Mouse (Mus musculus): ENCODE data around the gene Rapsn. TPM values are rescaled to one million over a fixed set of nuclear protein-coding genes. Genes with fewer than 3 reads are reported as not detected.

Rapsn gene
- polyA plus RNA-seq, 1 experiment from 2014 or later: 4.4 TPM

DNA sequence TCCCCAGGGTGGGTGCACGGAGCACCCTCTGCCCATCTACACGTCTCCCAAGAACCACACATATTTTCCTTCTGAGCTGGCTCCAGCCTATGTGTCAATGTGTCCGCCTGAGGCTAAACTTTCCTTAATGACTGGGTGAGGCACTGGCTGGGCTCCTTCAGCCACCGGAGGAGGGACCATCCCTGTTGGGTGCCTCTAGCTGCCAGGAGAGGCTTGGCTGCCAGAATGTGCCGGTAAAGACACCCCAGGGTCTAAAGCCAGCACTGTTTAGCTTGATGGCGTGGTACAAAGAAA is 33.4 kb downstream of the Rapsn start:
- no peaks in the 10 kb centered on the region for H3K27me3 ChIP-seq (ENCODE audit: control insufficient read depth, insufficient read depth, low read length)
- ATAC-seq (ENCODE audit: insufficient number of reproducible peaks, low FRiP score, low TSS enrichment, low read depth) (no peak), DNase-seq (ENCODE audit: low spot score) (no peak)
- H3K4me1 ChIP-seq (ENCODE audit: control insufficient read depth, insufficient read depth, low read length): peaks cover 15% of the 10 kb centered on the region
- no peak overlapping the region for H3K27ac ChIP-seq (replicated peaks; ENCODE audit: low read depth, low read length)
- H3K9ac ChIP-seq (ENCODE audit: low read length): 0 out of 2 replicates have a peak overlapping the region, but pooled peaks have one; percentile 38
- H3K4me2 ChIP-seq (ENCODE audit: low read depth, severe bottlenecking): peak overlapping the region; percentile 88
- H3K36me3 ChIP-seq (ENCODE audit: control insufficient read depth, insufficient read depth, low read length): peaks cover 11% of the 10 kb centered on the region
- H3K9me3 ChIP-seq (ENCODE audit: control insufficient read depth, low read length): no peaks in the 10 kb centered on the region
- peak overlapping the region; percentile 58; the same call in 1 of the 2 replicates for H3K4me3 ChIP-seq (ENCODE audit: low read depth, low read length)
- 48% methylated on average over 6 of the region's 6 CpGs for WGBS

DNA sequence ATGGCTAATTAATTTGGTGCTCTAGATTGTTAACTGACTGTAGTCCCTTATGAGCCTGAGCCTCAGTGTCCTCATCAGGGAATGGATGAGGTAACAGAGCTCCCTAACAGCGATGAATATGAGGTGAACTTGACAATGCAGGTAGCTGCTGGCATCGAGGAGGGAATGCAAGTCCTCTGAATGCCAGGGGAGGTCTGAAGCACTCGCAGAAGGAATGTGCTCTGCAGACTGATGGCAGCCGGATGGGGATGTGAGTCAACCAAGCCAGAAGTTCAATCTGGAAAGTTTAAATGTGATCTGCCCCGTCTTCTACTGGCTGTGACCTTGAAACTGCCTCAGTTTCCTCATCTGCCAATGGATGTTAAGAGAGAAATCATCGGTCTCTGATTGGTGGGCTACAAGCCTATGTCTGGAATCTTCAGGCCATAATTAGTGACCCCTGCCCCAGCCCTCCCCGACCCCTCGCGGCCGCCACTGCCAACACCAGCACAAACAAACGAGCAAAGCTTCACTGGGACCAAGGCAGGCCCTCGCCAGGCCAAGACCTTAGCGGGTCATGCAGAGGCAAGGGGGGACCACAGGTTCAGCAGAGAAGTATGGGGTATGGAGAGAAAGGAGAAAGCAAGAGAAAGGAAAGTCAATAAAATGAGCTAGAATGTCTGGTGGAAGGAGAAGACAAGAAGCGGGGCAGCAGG is 34.0 kb downstream of the Rapsn start:
- H3K27me3 ChIP-seq (ENCODE audit: control insufficient read depth, insufficient read depth, low read length): no peaks in the 10 kb centered on the region
- no peak for ATAC-seq (ENCODE audit: insufficient number of reproducible peaks, low FRiP score, low TSS enrichment, low read depth)

DNA sequence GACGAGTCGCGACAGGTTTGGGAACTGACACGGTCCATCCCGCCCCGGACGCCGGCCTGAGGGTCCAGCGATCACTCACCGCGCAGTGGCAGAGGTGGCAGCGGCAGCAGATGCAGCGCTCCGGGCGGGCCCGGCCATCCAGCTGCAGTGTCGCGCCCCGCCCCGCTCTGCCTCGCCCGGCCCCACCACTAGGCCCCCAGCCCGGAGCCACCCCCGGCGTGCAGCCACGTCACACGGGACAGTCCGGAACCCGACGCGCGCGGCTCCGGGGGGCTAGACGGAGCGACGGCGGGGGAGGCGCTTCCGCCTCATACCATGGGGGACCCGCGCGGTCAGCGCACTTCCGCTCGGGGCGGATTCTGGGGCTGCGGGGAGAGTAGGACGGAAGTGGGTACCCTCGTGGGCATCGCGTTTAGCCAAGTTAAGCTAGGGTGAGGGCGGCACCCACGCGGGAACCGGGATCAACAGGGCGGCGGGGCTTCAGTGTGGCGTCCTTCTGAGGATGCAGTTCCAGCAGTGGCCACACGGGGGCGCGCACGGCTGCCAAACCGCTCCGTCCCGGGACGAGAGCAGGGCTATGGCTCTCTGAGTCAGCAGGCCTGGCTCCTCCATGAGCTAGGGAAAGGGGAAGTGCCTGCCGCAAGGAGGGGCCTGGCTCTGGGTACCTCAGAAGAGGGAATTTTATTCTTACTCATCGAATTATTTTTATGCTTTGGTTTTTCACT is 34.8 kb downstream of the Rapsn start, which contains the start of gene Slc39a13:
Gene Slc39a13, minus strand, starts transcription at position 342 of the 725 bp plus-strand sequence.
- peak within 1 kb of the TSS; percentile 58 for H3K4me3 ChIP-seq (ENCODE audit: low read depth, low read length)
- WGBS: under 1% methylated on average over 56 of the region's 69 CpGs
- peaks cover 4% of the 10 kb centered on the region for H3K36me3 ChIP-seq (ENCODE audit: control insufficient read depth, insufficient read depth, low read length)
- ATAC-seq (ENCODE audit: insufficient number of reproducible peaks, low FRiP score, low TSS enrichment, low read depth) (peak; percentile 93), DNase-seq (ENCODE audit: low spot score) (peak; percentile 98)
- H3K4me2 ChIP-seq (ENCODE audit: low read depth, severe bottlenecking): peak within 1 kb of the TSS; percentile 88
- H3K9ac ChIP-seq (ENCODE audit: low read length): peak within 1 kb of the TSS; percentile 63
- H3K9me3 ChIP-seq (ENCODE audit: control insufficient read depth, low read length): no peaks in the 10 kb centered on the region
- no peaks in the 10 kb centered on the region for H3K27me3 ChIP-seq (ENCODE audit: control insufficient read depth, insufficient read depth, low read length)
- peaks cover 15% of the 10 kb centered on the region for H3K4me1 ChIP-seq (ENCODE audit: control insufficient read depth, insufficient read depth, low read length)
- peak within 1 kb of the TSS; percentile 68 for H3K27ac ChIP-seq (replicated peaks; ENCODE audit: low read depth, low read length)

More for the DNA sequence above, 34.0 kb downstream of the Rapsn start:
- peak overlapping the region; percentile 58 for H3K4me3 ChIP-seq (ENCODE audit: low read depth, low read length)
- H3K9ac ChIP-seq (ENCODE audit: low read length): peak overlapping the region; percentile 63
- H3K36me3 ChIP-seq (ENCODE audit: control insufficient read depth, insufficient read depth, low read length): peaks cover 5% of the 10 kb centered on the region
- 10% methylated on average over 14 of the region's 14 CpGs for WGBS
- peak overlapping the region; percentile 68; the same call in 1 of the 2 replicates for H3K27ac ChIP-seq (replicated peaks; ENCODE audit: low read depth, low read length)
- H3K4me1 ChIP-seq (ENCODE audit: control insufficient read depth, insufficient read depth, low read length): peaks cover 15% of the 10 kb centered on the region
- H3K9me3 ChIP-seq (ENCODE audit: control insufficient read depth, low read length): no peaks in the 10 kb centered on the region
- peak; percentile 43 for DNase-seq (ENCODE audit: low spot score)
- peak overlapping the region; percentile 88 for H3K4me2 ChIP-seq (ENCODE audit: low read depth, severe bottlenecking)

DNA sequence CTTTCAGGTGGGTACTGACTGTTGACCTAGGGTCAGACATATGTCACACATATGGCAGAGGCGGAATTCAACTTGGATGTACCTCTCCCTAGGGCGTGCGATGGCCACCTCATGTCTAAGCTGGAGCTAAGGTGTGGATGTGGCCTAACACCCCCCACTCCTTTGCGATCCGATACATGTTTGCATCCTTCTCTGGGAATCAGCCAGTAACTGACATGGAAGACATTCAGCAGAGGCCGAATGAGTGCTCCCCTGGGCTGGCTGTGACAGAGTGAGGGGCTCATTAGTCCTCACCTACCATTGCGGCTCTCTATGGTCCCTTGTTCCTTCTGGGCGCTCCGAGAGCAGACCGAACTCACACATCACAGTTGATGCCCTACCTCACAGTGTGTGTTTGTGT is 35.6 kb downstream of the Rapsn start:
- Histone ChIP-seq H3K4me2 (ENCODE audit: low read depth, severe bottlenecking) (peak overlapping the region; percentile 88), H3K27ac (replicated peaks; ENCODE audit: low read depth, low read length) (peak overlapping the region; percentile 68), H3K4me1 (ENCODE audit: control insufficient read depth, insufficient read depth, low read length) (peaks cover 15% of the 10 kb centered on the region), H3K36me3 (ENCODE audit: control insufficient read depth, insufficient read depth, low read length) (peaks cover 4% of the 10 kb centered on the region), H3K9me3 (ENCODE audit: control insufficient read depth, low read length) (no peaks in the 10 kb centered on the region), H3K27me3 (ENCODE audit: control insufficient read depth, insufficient read depth, low read length) (no peaks in the 10 kb centered on the region), H3K4me3 (ENCODE audit: low read depth, low read length) (peak overlapping the region; percentile 58; the same call in 1 of the 2 replicates), H3K9ac (ENCODE audit: low read length) (peak overlapping the region; percentile 63)
- ATAC-seq (ENCODE audit: insufficient number of reproducible peaks, low FRiP score, low TSS enrichment, low read depth): peak; percentile 12; the same call in 1 of the 2 replicates
- DNase-seq (ENCODE audit: low spot score): peak; percentile 32
- WGBS: 81% methylated on average over 10 of the region's 10 CpGs

DNA sequence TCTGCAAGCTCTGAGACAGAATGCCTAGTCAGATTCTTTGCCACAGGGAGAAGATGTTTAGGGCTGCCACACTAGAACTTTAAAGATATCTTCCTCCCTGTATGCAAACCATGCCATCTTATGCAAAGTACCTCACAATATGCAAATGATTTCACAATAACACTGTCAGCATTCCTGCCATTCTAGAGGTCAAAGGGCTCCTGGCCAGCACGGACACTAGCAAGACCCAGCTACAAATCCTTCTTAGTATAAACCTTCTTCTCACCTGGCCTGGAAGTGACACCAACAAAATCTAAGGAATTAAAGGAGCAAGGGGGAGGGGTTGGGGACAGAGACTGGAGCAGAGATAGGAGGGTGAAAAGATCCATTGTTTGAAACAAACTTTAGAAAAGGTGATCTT is 36.7 kb downstream of the Rapsn start:
- H3K36me3 ChIP-seq (ENCODE audit: control insufficient read depth, insufficient read depth, low read length): peaks cover 2% of the 10 kb centered on the region
- H3K4me1 ChIP-seq (ENCODE audit: control insufficient read depth, insufficient read depth, low read length): peaks cover 15% of the 10 kb centered on the region
- no peak overlapping the region for H3K9ac ChIP-seq (ENCODE audit: low read length)
- no peaks in the 10 kb centered on the region for H3K9me3 ChIP-seq (ENCODE audit: control insufficient read depth, low read length)
- no peak for ATAC-seq (ENCODE audit: insufficient number of reproducible peaks, low FRiP score, low TSS enrichment, low read depth)
- H3K4me2 ChIP-seq (ENCODE audit: low read depth, severe bottlenecking): no peak overlapping the region
- DNase-seq (ENCODE audit: low spot score): no peak
- WGBS: 24% methylated on average over 1 of the region's 1 CpGs
- H3K27ac ChIP-seq (replicated peaks; ENCODE audit: low read depth, low read length): no peak overlapping the region
- no peaks in the 10 kb centered on the region for H3K27me3 ChIP-seq (ENCODE audit: control insufficient read depth, insufficient read depth, low read length)
- no peak overlapping the region for H3K4me3 ChIP-seq (ENCODE audit: low read depth, low read length)

DNA sequence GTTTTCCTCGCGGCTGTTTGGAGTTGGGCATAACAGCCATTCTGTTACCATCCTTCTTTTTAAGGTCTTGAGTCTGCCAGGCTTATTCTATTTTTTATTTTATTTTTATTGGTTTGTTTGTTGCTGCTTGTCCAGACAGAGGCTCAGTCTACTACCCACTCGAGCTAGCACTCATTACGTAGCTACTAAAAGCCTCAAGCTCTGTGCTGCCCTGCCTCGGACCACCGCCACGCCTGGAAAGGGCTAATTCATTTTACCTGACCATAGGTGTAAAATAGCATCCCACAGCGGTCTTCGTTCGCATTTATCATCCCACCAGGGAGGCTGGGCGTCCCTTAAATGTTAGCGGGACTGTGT is 42.5 kb downstream of the Rapsn start:
- Histone ChIP-seq H3K9me3 (ENCODE audit: control insufficient read depth, low read length) (no peaks in the 10 kb centered on the region), H3K27me3 (ENCODE audit: control insufficient read depth, insufficient read depth, low read length) (no peaks in the 10 kb centered on the region), H3K27ac (replicated peaks; ENCODE audit: low read depth, low read length) (no peak overlapping the region), H3K4me3 (ENCODE audit: low read depth, low read length) (peak overlapping the region; percentile 42; the same call in 1 of the 2 replicates), H3K9ac (ENCODE audit: low read length) (no peak overlapping the region), H3K4me2 (ENCODE audit: low read depth, severe bottlenecking) (peak overlapping the region; percentile 89), H3K36me3 (ENCODE audit: control insufficient read depth, insufficient read depth, low read length) (no peaks in the 10 kb centered on the region), H3K4me1 (ENCODE audit: control insufficient read depth, insufficient read depth, low read length) (no peaks in the 10 kb centered on the region)
- DNase-seq (ENCODE audit: low spot score) (no peak), ATAC-seq (ENCODE audit: insufficient number of reproducible peaks, low FRiP score, low TSS enrichment, low read depth) (no peak)
- 15% methylated on average over 12 of the region's 12 CpGs for WGBS

DNA sequence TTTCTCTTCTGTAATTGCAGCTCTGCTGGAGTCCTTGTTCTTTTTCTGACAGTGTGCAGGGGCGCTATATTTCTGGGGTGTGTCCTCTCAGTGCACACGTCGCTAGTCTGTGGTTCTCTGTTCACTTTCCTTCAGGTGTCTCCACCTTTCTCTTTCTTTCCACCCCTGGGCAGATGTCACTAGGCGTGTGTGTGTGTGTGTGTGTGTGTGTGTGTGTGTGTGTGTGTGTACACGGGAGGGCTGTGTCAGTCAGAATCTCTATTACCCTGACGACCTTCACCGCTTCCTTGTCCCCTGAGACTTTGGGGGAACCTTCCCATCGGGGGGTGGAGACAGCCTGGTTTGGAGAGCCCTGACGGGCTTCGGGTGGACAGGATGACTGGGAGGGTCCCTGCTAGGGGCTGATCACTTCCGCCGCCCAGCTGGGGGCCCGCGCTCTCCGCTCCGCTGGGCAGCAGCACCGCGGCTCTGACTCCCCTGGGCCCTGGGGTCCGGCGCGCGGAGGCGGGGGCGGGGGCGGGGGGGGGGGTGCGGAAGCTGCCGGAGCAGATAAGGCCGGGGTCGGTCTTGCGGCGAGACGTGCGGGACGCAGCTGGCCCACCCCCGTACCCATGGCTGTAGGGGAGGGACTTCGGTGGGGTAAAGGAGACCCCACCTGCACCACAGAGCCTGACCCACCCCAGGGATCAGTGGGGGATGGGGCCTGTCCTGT is 43.0 kb downstream of the Rapsn start:
- Histone ChIP-seq H3K27ac (replicated peaks; ENCODE audit: low read depth, low read length) (no peak overlapping the region), H3K4me2 (ENCODE audit: low read depth, severe bottlenecking) (peak overlapping the region; percentile 89), H3K4me3 (ENCODE audit: low read depth, low read length) (peak overlapping the region; percentile 42), H3K4me1 (ENCODE audit: control insufficient read depth, insufficient read depth, low read length) (no peaks in the 10 kb centered on the region), H3K9ac (ENCODE audit: low read length) (peak overlapping the region; percentile 67), H3K27me3 (ENCODE audit: control insufficient read depth, insufficient read depth, low read length) (no peaks in the 10 kb centered on the region), H3K9me3 (ENCODE audit: control insufficient read depth, low read length) (no peaks in the 10 kb centered on the region), H3K36me3 (ENCODE audit: control insufficient read depth, insufficient read depth, low read length) (no peaks in the 10 kb centered on the region)
- peak; percentile 41; the same call in 1 of the 2 replicates for ATAC-seq (ENCODE audit: insufficient number of reproducible peaks, low FRiP score, low TSS enrichment, low read depth)
- WGBS: 0% methylated on average over 18 of the region's 36 CpGs
- peak; percentile 40 for DNase-seq (ENCODE audit: low spot score)

DNA sequence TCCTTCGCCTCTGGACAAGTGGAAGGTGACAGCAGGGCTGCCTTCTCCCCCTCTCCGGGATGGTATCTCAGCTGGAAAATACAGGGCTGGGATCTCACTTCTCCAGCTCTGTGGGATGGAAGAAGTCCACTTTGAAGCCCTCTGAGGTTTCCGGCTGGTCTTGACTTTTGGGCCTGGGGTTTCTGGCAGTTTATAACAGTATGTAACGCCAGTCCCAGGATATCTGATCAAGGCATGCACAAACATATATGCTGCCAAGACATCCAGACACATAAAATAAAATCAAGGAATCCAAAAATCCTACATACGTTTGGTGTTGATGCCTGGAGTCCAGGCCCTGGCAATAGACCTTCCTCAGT is 43.6 kb downstream of the Rapsn start:
- Histone ChIP-seq H3K9me3 (ENCODE audit: control insufficient read depth, low read length) (no peaks in the 10 kb centered on the region), H3K9ac (ENCODE audit: low read length) (peak overlapping the region; percentile 67), H3K36me3 (ENCODE audit: control insufficient read depth, insufficient read depth, low read length) (no peaks in the 10 kb centered on the region), H3K4me1 (ENCODE audit: control insufficient read depth, insufficient read depth, low read length) (no peaks in the 10 kb centered on the region), H3K4me3 (ENCODE audit: low read depth, low read length) (peak overlapping the region; percentile 42), H3K27ac (replicated peaks; ENCODE audit: low read depth, low read length) (no peak overlapping the region), H3K27me3 (ENCODE audit: control insufficient read depth, insufficient read depth, low read length) (no peaks in the 10 kb centered on the region), H3K4me2 (ENCODE audit: low read depth, severe bottlenecking) (peak overlapping the region; percentile 89)
- ATAC-seq (ENCODE audit: insufficient number of reproducible peaks, low FRiP score, low TSS enrichment, low read depth) (no peak), DNase-seq (ENCODE audit: low spot score) (no peak)
- WGBS: 29% methylated on average over 5 of the region's 5 CpGs

Data from limb, embryonic 11.5 days (tissue).